Mouse (Mus musculus) C2C12 (cell line): Measurements from ENCODE around the gene Gdf3. TPM values are rescaled to one million over a fixed set of nuclear protein-coding genes. Genes with fewer than 3 reads are reported as not detected.

Source experiments
- H3K27me3 ChIP-seq: one replicate; pipeline ENCODE4 v1.6.1; 2011; ENCODE audit not compliant: control insufficient read depth, insufficient read depth, insufficient read length
- H3K36me3 ChIP-seq: one replicate; pipeline ENCODE4 v1.6.1; 2011; ENCODE audit not compliant: control insufficient read depth, insufficient read depth
- H3K4me3 ChIP-seq: one replicate; pipeline ENCODE4 v1.5.1; 2011; ENCODE audit warnings: mild to moderate bottlenecking, control low read depth; ENCODE audit not compliant: poor library complexity, insufficient read depth, severe bottlenecking
- H3K79me2 ChIP-seq: one replicate; pipeline ENCODE4 v1.6.1; 2011; ENCODE audit not compliant: control insufficient read depth, insufficient read depth
- H3K79me3 ChIP-seq: one replicate; pipeline ENCODE4 v1.6.1; 2011; ENCODE audit warnings: low read depth, control low read depth
- H3ac ChIP-seq: one replicate; pipeline ENCODE3; 2011; ENCODE audit warnings: low read depth; ENCODE audit not compliant: control insufficient read depth, insufficient read length
- CEBPB ChIP-seq: IDR thresholded peaks from one replicate; pipeline ENCODE4 v1.6.1; 2011; ENCODE audit warnings: low read depth, mild to moderate bottlenecking, control low read depth, moderate library complexity
- CTCF ChIP-seq: IDR thresholded peaks from one replicate; pipeline ENCODE4 v1.5.1; 2011; ENCODE audit not compliant: control insufficient read depth, insufficient read depth, insufficient read length
- FOSL1 ChIP-seq: IDR thresholded peaks from one replicate; pipeline ENCODE4 v1.8.0; 2011; ENCODE audit warnings: mild to moderate bottlenecking, low read length; ENCODE audit not compliant: poor library complexity, insufficient read depth, severe bottlenecking
- MAX ChIP-seq: IDR thresholded peaks from one replicate; pipeline ENCODE4 v1.6.1; 2011; ENCODE audit warnings: mild to moderate bottlenecking, control low read depth
- MYOD1 ChIP-seq: IDR thresholded peaks from one replicate; pipeline ENCODE4 v1.6.1; 2011; ENCODE audit warnings: low read depth; ENCODE audit not compliant: control insufficient read depth, insufficient read length
- MYOG ChIP-seq: IDR thresholded peaks from one replicate; pipeline ENCODE4 v1.6.1; 2011; ENCODE audit not compliant: control insufficient read depth, insufficient read length; ENCODE audit errors: extremely low read depth
- USF1 ChIP-seq: IDR thresholded peaks from one replicate; pipeline ENCODE4 v1.6.1; 2011; ENCODE audit warnings: low read depth, mild to moderate bottlenecking, control low read depth, moderate library complexity
- polyA plus RNA-seq: library from polyadenylated mRNA; unstranded; fragments of >200 nt; fragmentation: generic; extraction: Trizol; gene quantifications from one replicate; pipeline ENCODE4 v1.2.1, GENCODE M21; 2012; ENCODE audit warnings: missing spikeins

The Gdf3 gene
- polyA plus RNA-seq, 1 experiment: not detected

GRCm38 (mm10) chr6:122624480-122624879 is 14.6 kb upstream of the Gdf3 start:
- Histone ChIP-seq H3K27me3 (no peaks in the 10 kb centered on the region), H3K79me2 (no peaks in the 10 kb centered on the region), H3ac (no peak overlapping the region), H3K4me3 (no peak overlapping the region), H3K36me3 (no peaks in the 10 kb centered on the region), H3K79me3 (no peaks in the 10 kb centered on the region)
- TF ChIP-seq CEBPB: no peak
- no peak for TF ChIP-seq FOSL1
- no peak for TF ChIP-seq MYOD1
- no peak for TF ChIP-seq MAX

- TF ChIP-seq FOSL1: no peak
- no peak for TF ChIP-seq MYOG
- TF ChIP-seq CEBPB: no peak
- TF ChIP-seq MAX: no peak
- no peak for TF ChIP-seq CTCF
- no peak for TF ChIP-seq USF1
- no peak for TF ChIP-seq MYOD1
- no peaks in the 10 kb centered on the region for H3K27me3 ChIP-seq
- H3ac ChIP-seq: no peak overlapping the region
- no peaks in the 10 kb centered on the region for H3K79me3 ChIP-seq
- no peaks in the 10 kb centered on the region for H3K36me3 ChIP-seq
- H3K4me3 ChIP-seq: no peak overlapping the region
- H3K79me2 ChIP-seq: no peaks in the 10 kb centered on the region
Measured at GRCm38 (mm10) chr6:122621066-122621465, 11.2 kb upstream of the Gdf3 start.

GRCm38 (mm10) chr6:122616022-122616421 is 6.1 kb upstream of the Gdf3 start:
- TF ChIP-seq MYOG (no peak), MYOD1 (no peak), MAX (no peak), CEBPB (no peak), USF1 (no peak), FOSL1 (no peak), CTCF (no peak)

GRCm38 (mm10) chr6:122614047-122614446 is 4.2 kb upstream of the Gdf3 start:
- Histone ChIP-seq H3K4me3 (no peak overlapping the region), H3K79me2 (no peaks in the 10 kb centered on the region), H3K36me3 (no peaks in the 10 kb centered on the region), H3ac (no peak overlapping the region), H3K27me3 (peaks cover 6% of the 10 kb centered on the region), H3K79me3 (no peaks in the 10 kb centered on the region)
- TF ChIP-seq CTCF: no peak
- TF ChIP-seq CEBPB: no peak
- TF ChIP-seq FOSL1: no peak
- no peak for TF ChIP-seq MAX
- no peak for TF ChIP-seq USF1
- TF ChIP-seq MYOG: no peak

More at GRCm38 (mm10) chr6:122616022-122616421, 6.1 kb upstream of the Gdf3 start:
- H3K36me3 ChIP-seq: no peaks in the 10 kb centered on the region
- no peaks in the 10 kb centered on the region for H3K79me3 ChIP-seq
- no peaks in the 10 kb centered on the region for H3K79me2 ChIP-seq
- H3K4me3 ChIP-seq: no peak overlapping the region
- H3K27me3 ChIP-seq: no peaks in the 10 kb centered on the region
- no peak overlapping the region for H3ac ChIP-seq

GRCm38 (mm10) chr6:122612426-122612825 is 2.5 kb upstream of the Gdf3 start:
- H3K79me2 ChIP-seq: no peaks in the 10 kb centered on the region
- no peak for TF ChIP-seq USF1

GRCm38 (mm10) chr6:122609377-122609728 is 534 bp downstream of the Gdf3 start:
- Histone ChIP-seq H3K4me3 (no peak overlapping the region), H3K36me3 (no peaks in the 10 kb centered on the region), H3K79me2 (no peaks in the 10 kb centered on the region), H3K27me3 (peaks cover 6% of the 10 kb centered on the region), H3ac (no peak overlapping the region), H3K79me3 (no peaks in the 10 kb centered on the region)
- TF ChIP-seq USF1 (no peak), CEBPB (no peak), FOSL1 (no peak), CTCF (no peak), MAX (no peak), MYOD1 (no peak), MYOG (no peak)

More at GRCm38 (mm10) chr6:122612426-122612825, 2.5 kb upstream of the Gdf3 start:
- Histone ChIP-seq H3K27me3 (peaks cover 6% of the 10 kb centered on the region), H3ac (no peak overlapping the region), H3K4me3 (no peak overlapping the region), H3K79me3 (no peaks in the 10 kb centered on the region), H3K36me3 (no peaks in the 10 kb centered on the region)
